In the genomic region with DNA sequence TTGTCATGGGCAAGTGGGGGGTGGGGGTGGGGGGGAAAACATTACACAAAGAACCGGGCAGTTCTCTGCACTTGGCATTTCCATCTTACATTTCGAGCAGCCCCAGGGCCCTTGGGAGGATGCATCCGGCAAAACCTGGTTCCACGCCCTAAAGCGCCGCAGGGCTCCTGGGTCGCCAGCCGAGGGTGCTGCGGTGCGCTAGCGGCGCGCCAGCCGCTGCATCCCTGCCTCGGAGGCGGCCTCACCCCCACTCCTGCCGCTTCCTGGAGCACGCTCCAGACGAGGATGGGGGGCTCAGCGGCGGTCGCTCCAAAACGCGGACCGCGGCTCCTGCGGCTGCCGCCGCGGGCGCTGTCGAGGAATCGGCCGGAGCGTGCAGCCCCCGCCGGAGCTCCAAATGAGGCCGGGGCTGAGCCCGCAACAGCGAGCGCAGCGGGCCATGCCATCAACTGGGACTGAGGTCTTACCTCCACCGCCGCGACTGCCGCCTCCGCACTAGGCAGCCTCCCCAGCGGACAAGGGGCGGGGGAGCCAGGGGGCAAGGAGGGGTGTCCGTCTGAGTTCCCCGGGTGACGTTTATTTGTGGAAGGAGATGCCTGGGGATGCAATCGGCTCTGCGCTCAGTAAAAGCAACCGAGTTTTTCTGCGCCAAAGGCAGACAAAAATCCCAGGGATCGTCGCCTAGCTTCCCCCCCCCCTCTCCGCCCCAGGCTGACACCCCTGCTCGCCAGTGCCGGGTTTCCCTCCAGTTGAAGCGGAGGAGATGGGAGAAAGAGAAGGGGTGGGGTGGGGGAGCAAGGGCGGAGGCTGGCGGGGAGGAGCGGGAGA, we compare ENCODE assay signal across 8 mouse cellular contexts. TPM values are rescaled to one million over a fixed set of nuclear protein-coding genes. Genes with fewer than 3 reads are reported as not detected.
DNase-seq lines count a peak whose midpoint lies in the region; ATAC-seq and TF ChIP-seq lines count a peak whose summit lies in the region.

No protein-coding gene starts in this region.

- peak; percentile 21 for ATAC-seq in forebrain, embryonic 11.5 days (replicated peaks; ENCODE audit: low FRiP score)
- peak; percentile 16 for ATAC-seq in heart, postnatal 0 days (ENCODE audit: insufficient read depth, low read depth)
- ATAC-seq in lung, embryonic 15.5 days (ENCODE audit: borderline replicate concordance, extremely low read depth, low FRiP score, low TSS enrichment) = peak; percentile 13; the same call in 1 of the 2 replicates

- peak overlapping the region; percentile 67 for H3K9ac ChIP-seq in forebrain, embryonic 11.5 days (ENCODE audit: low read length)
- H3K9ac ChIP-seq in heart, postnatal 0 days (replicated peaks; ENCODE audit: low read depth, low read length) = peak overlapping the region; percentile 90
- peak overlapping the region; percentile 79 for H3K9ac ChIP-seq in lung, embryonic 15.5 days

- under 1% methylated on average over 64 of the region's 65 CpGs for WGBS in forebrain, embryonic 11.5 days
- under 1% methylated on average over 61 of the region's 65 CpGs for WGBS in heart, postnatal 0 days
- under 1% methylated on average over 61 of the region's 65 CpGs for WGBS in lung, embryonic 15.5 days

- H3K4me1 ChIP-seq in forebrain, embryonic 11.5 days (replicated peaks; ENCODE audit: control insufficient read depth, insufficient read depth, low read length) = no peaks in the 10 kb centered on the region; the same call in 1 of the 2 replicates
- H3K4me1 ChIP-seq in heart, postnatal 0 days (ENCODE audit: control insufficient read depth, insufficient read depth) = peaks cover 5% of the 10 kb centered on the region
- H3K4me1 ChIP-seq in lung, embryonic 15.5 days = peaks cover 12% of the 10 kb centered on the region

- H3K27me3 ChIP-seq in forebrain, embryonic 11.5 days (ENCODE audit: control insufficient read depth, insufficient read depth, low read length) = 0 out of 2 replicates have a peak, but pooled peaks cover 3% of the 10 kb centered on the region
- no peaks in the 10 kb centered on the region for H3K27me3 ChIP-seq in heart, postnatal 0 days (ENCODE audit: control insufficient read depth, insufficient read depth, low read length)
- no peaks in the 10 kb centered on the region for H3K27me3 ChIP-seq in lung, embryonic 15.5 days

- no peaks in the 10 kb centered on the region for H3K36me3 ChIP-seq in forebrain, embryonic 11.5 days (ENCODE audit: control insufficient read depth, insufficient read depth, low read length)
- peaks cover 16% of the 10 kb centered on the region for H3K36me3 ChIP-seq in heart, postnatal 0 days (replicated peaks; ENCODE audit: control insufficient read depth, insufficient read depth, low read length)
- 0 out of 2 replicates have a peak, but pooled peaks cover 6% of the 10 kb centered on the region for H3K36me3 ChIP-seq in lung, embryonic 15.5 days

- peak overlapping the region; percentile 53 for H3K27ac ChIP-seq in forebrain, embryonic 11.5 days (ENCODE audit: low read depth, low read length)
- peak overlapping the region; percentile 97 for H3K27ac ChIP-seq in heart, postnatal 0 days (ENCODE audit: low read depth)
- peak overlapping the region; percentile 97 for H3K27ac ChIP-seq in lung, embryonic 15.5 days

- no peak for TF ChIP-seq EP300 in heart, postnatal 0 days (IDR thresholded peaks at IDR 0.05; ENCODE audit: low read depth)

- H3K9me3 ChIP-seq in forebrain, embryonic 11.5 days (ENCODE audit: control insufficient read depth, low read length) = no peaks in the 10 kb centered on the region
- no peaks in the 10 kb centered on the region for H3K9me3 ChIP-seq in heart, postnatal 0 days (replicated peaks; ENCODE audit: control insufficient read depth, low read length)
- no peaks in the 10 kb centered on the region for H3K9me3 ChIP-seq in lung, embryonic 15.5 days

- DNase-seq in ES-CJ7 (ENCODE audit: low read depth, low spot score) = peak; percentile 93
- DNase-seq in adrenal gland, postnatal 4 days (ENCODE audit: low spot score in 2 of 2) = peak; percentile 14 to 24
- DNase-seq in forebrain, embryonic 11.5 days (ENCODE audit: low spot score) = peak; percentile 85
- DNase-seq in heart, postnatal 0 days (ENCODE audit: low spot score) = peak; percentile 47
- DNase-seq in kidney, postnatal 36 days = peak; percentile 52 to 69
- DNase-seq in ovary, postnatal 36 days (ENCODE audit: low spot score) = peak; percentile 59
- peak; percentile 54 for DNase-seq in urinary bladder, postnatal 14 days (ENCODE audit: low spot score)

- peak overlapping the region; percentile 63 for H3K4me3 ChIP-seq in forebrain, embryonic 11.5 days (ENCODE audit: low read depth, low read length)
- peak overlapping the region; percentile 81 for H3K4me3 ChIP-seq in heart, postnatal 0 days (ENCODE audit: low read depth, low read length)
- H3K4me3 ChIP-seq in lung, embryonic 15.5 days = peak overlapping the region; percentile 74

- peak overlapping the region; percentile 98 for H3K4me2 ChIP-seq in forebrain, embryonic 11.5 days (ENCODE audit: low read depth, low read length, severe bottlenecking)
- peak overlapping the region; percentile 95 for H3K4me2 ChIP-seq in heart, postnatal 0 days (ENCODE audit: low read depth, low read length)
- H3K4me2 ChIP-seq in lung, embryonic 15.5 days = peak overlapping the region; percentile 100

- TF ChIP-seq CTCF in heart, postnatal 0 days (IDR thresholded peaks at IDR 0.05; ENCODE audit: low read depth) = no peak; the same call in 1 of the 2 replicates

RNA-seq across cellular contexts. Expression of gene Socs2, which starts 1.2 kb away (rescaled TPM):
- total RNA-seq in adrenal gland, postnatal 4 days (2021) = 10 to 100 TPM; 41.3 to 44.5 TPM
- 52.5 and 57.2 TPM in 2 replicates for polyA plus RNA-seq in forebrain, embryonic 11.5 days (2014; fragmentation: Nextera tagmentation; extraction: Ambion mirVana)
- 71.2 and 103 TPM in 2 replicates for total RNA-seq in heart, postnatal 0 days (2014; rRNA removed; ENCODE audit: low replicate concordance)
- 131 and 137 TPM in 2 replicates for polyA plus RNA-seq in heart, postnatal 0 days (2015; fragmentation: Nextera tagmentation; extraction: Ambion mirVana)
- polyA plus RNA-seq in lung, embryonic 15.5 days (2015; fragmentation: Nextera tagmentation; extraction: Ambion mirVana) = 121 and 124 TPM in 2 replicates

Comparison
In these comparisons a context has a peak if more than half of its experiments do, and no peak if none do; other contexts are left out.
1. Peak in every context shown above with its lines: DNase-seq, ATAC-seq, H3K4me3 ChIP-seq and H3K27ac ChIP-seq.
2. DNase-seq: peak in every context shown above with its lines; median percentile 93 in ES-CJ7; 85 in forebrain, embryonic 11.5 days; 60 in kidney, postnatal 36 days; 59 in ovary, postnatal 36 days; 54 in urinary bladder, postnatal 14 days; 47 in heart, postnatal 0 days; 19 in adrenal gland, postnatal 4 days.